Mouse (Mus musculus) forebrain, embryonic 12.5 days (tissue): Measurements from ENCODE around the gene Qser1. TPM values are rescaled to one million over a fixed set of nuclear protein-coding genes. Genes with fewer than 3 reads are reported as not detected.
A peak's percentile ranks its signal among the peaks of the same experiment; 100 is the strongest.

Experiments
- ATAC-seq: fragments of 200-750 bp; cut with Nextera tagmentation; 2 replicates; pipeline ENCODE4 v1.8.0; 2017; ENCODE audit warnings: moderate TSS enrichment; ENCODE audit not compliant: low FRiP score
- H3K27ac ChIP-seq: fragments of 300-500 bp; sonication (generic); 2 replicates; pipeline ENCODE4 v1.5.1; 2016; ENCODE audit warnings: mild to moderate bottlenecking
- H3K27me3 ChIP-seq: fragments of 300-500 bp; sonication (generic); 2 replicates; pipeline ENCODE4 v1.6.1; 2016; ENCODE audit warnings: mild to moderate bottlenecking
- H3K36me3 ChIP-seq: fragments of 300-500 bp; sonication (generic); replicated peaks from 2 replicates; pipeline ENCODE4 v1.6.1; 2016; ENCODE audit warnings: mild to moderate bottlenecking
- H3K4me1 ChIP-seq: fragments of 300-500 bp; sonication (generic); 2 replicates; pipeline ENCODE4 v1.6.1; 2016
- H3K4me2 ChIP-seq: fragments of 300-500 bp; sonication (generic); 2 replicates; pipeline ENCODE4 v1.6.1; 2016; ENCODE audit warnings: mild to moderate bottlenecking, moderate library complexity
- H3K4me3 ChIP-seq: fragments of 300-500 bp; sonication (generic); replicated peaks from 2 replicates; pipeline ENCODE4 v1.5.1; 2016; ENCODE audit warnings: mild to moderate bottlenecking
- H3K9ac ChIP-seq: fragments of 300-500 bp; sonication (generic); 2 replicates; pipeline ENCODE4 v1.6.1; 2016; ENCODE audit warnings: mild to moderate bottlenecking
- H3K9me3 ChIP-seq: fragments of 300-500 bp; sonication (generic); 2 replicates; pipeline ENCODE4 v1.6.1; 2016
- WGBS: fragments of 180-500 bp; shearing (Covaris S2); methylation state at CpG from one replicate; pipeline ENCODE4 v1.1.7; 2016; 5-methylcytosine and 5-hydroxymethylcytosine counted together
- polyA plus RNA-seq: library from polyadenylated mRNA; unstranded; fragments of >200 nt; fragmentation: Nextera tagmentation; extraction: Ambion mirVana; gene quantifications from 2 replicates; pipeline ENCODE4 v1.2.1, GENCODE M21; 2016

Gene Qser1
- polyA plus RNA-seq, 1 experiment from 2014 or later: 15.6 TPM

- Histone ChIP-seq H3K4me2 (peak within 1 kb of the TSS; percentile 99), H3K27me3 (peaks cover 33% of the 10 kb centered on the region), H3K4me1 (peaks cover 19% of the 10 kb centered on the region), H3K9ac (peak within 1 kb of the TSS; percentile 79), H3K4me3 (peak within 1 kb of the TSS; percentile 78), H3K27ac (0 out of 2 replicates have a peak within 1 kb of the TSS, but pooled peaks have one; percentile 31), H3K36me3 (no peaks in the 10 kb centered on the region), H3K9me3 (no peaks in the 10 kb centered on the region)
- WGBS: under 1% methylated on average over 24 of the region's 31 CpGs
- peak; percentile 90 for ATAC-seq
Observed at GRCm38 (mm10) chr2:104742741-104743064, 73.9 kb downstream of the Qser1 start, which contains the start of gene Depdc7. Depdc7 (minus strand) TSS chr2:104742878.

GRCm38 (mm10) chr2:104741896-104742740 is 74.4 kb downstream of the Qser1 start:
- Histone ChIP-seq H3K9me3 (no peaks in the 10 kb centered on the region), H3K4me2 (peak overlapping the region; percentile 99), H3K9ac (peak overlapping the region; percentile 79), H3K4me3 (peak overlapping the region; percentile 78), H3K27me3 (peaks cover 33% of the 10 kb centered on the region), H3K27ac (0 out of 2 replicates have a peak overlapping the region, but pooled peaks have one; percentile 31), H3K4me1 (peaks cover 19% of the 10 kb centered on the region), H3K36me3 (no peaks in the 10 kb centered on the region)
- 4% methylated on average over 46 of the region's 46 CpGs for WGBS
- peak; percentile 47 for ATAC-seq

GRCm38 (mm10) chr2:104741015-104741758 is 75.4 kb downstream of the Qser1 start:
- 16% methylated on average over 7 of the region's 7 CpGs for WGBS
- H3K9me3 ChIP-seq: no peaks in the 10 kb centered on the region
- peak overlapping the region; percentile 99 for H3K4me2 ChIP-seq
- no peaks in the 10 kb centered on the region for H3K36me3 ChIP-seq
- peaks cover 33% of the 10 kb centered on the region for H3K27me3 ChIP-seq
- no peak overlapping the region for H3K9ac ChIP-seq
- 0 out of 2 replicates have a peak, but pooled peaks have one; percentile 25 for ATAC-seq
- H3K4me1 ChIP-seq: peaks cover 19% of the 10 kb centered on the region
- H3K27ac ChIP-seq: no peak overlapping the region
- no peak overlapping the region for H3K4me3 ChIP-seq

GRCm38 (mm10) chr2:104740248-104740949 is 76.2 kb downstream of the Qser1 start:
- peaks cover 19% of the 10 kb centered on the region for H3K4me1 ChIP-seq
- no peak overlapping the region for H3K9ac ChIP-seq
- 0 out of 2 replicates have a peak overlapping the region, but pooled peaks have one; percentile 99 for H3K4me2 ChIP-seq
- H3K4me3 ChIP-seq: no peak overlapping the region
- H3K27ac ChIP-seq: no peak overlapping the region
- ATAC-seq: no peak
- H3K9me3 ChIP-seq: no peaks in the 10 kb centered on the region
- no peaks in the 10 kb centered on the region for H3K36me3 ChIP-seq
- H3K27me3 ChIP-seq: peaks cover 33% of the 10 kb centered on the region
- WGBS: 51% methylated on average over 7 of the region's 7 CpGs

- no peak for ATAC-seq
- Histone ChIP-seq H3K36me3 (no peaks in the 10 kb centered on the region), H3K9me3 (no peaks in the 10 kb centered on the region), H3K27me3 (peaks cover 33% of the 10 kb centered on the region), H3K4me2 (no peak overlapping the region), H3K4me1 (peaks cover 19% of the 10 kb centered on the region), H3K27ac (no peak overlapping the region), H3K9ac (no peak overlapping the region), H3K4me3 (no peak overlapping the region)
- WGBS: 94% methylated on average over 2 of the region's 2 CpGs
Observed at GRCm38 (mm10) chr2:104739691-104740090, 76.9 kb downstream of the Qser1 start.

DNA sequence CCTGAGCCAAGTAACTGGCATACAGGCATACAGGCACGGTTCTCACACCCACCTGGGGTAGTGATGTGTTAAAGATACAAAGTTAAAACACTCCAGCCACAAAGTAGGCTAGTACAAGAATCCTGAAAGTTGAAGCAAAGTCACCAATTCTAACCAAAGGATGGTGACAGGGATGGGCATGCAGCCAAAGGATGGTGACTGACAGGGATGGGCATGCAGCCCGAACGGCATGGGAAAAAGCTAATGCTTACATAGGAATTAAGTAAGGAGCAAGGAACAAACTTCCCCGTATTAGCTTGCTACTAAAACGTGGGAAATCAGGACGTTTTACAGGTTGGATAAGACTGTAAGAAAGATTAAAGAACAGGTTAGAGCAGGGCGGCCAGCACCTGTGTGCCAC is 80.3 kb downstream of the Qser1 start:
- no peak overlapping the region for H3K4me3 ChIP-seq
- no peaks in the 10 kb centered on the region for H3K36me3 ChIP-seq
- no peak overlapping the region for H3K9ac ChIP-seq
- no peak for ATAC-seq
- H3K4me1 ChIP-seq: peaks cover 7% of the 10 kb centered on the region
- WGBS: 75% methylated on average over 7 of the region's 7 CpGs
- no peaks in the 10 kb centered on the region for H3K9me3 ChIP-seq
- no peak overlapping the region for H3K4me2 ChIP-seq
- H3K27ac ChIP-seq: no peak overlapping the region
- H3K27me3 ChIP-seq: peaks cover 13% of the 10 kb centered on the region

DNA sequence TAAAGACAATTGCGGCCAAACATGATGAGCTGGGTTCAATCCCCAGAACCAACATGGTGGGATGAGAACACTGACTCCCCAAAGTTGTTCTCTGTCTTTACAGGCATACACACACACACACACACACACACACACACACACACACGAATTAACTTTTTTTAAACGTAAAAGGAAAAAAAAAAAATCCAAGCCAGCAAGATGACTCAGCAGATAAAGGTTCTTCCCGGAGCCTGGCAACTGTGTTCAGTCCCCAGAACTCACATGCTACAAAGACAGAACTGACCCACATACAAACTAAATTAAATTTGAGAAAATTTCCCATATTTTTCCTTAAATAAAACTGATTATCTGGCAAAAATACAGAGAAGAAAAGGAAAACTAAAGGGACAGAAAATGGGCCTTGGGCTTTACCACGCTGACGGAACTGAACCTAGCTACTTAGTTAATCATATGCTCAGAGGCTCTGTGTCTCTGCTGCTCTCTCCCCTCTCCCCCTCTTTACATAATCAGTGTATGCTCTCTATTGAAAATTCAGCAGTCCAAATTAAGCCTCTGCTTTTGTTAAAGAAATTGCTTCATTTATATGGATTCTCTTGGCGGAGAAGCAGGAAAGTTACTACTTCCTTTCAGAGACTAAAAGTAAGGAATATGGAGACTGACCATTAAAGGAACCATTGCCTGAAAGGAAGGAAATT is 83.9 kb downstream of the Qser1 start:
- Histone ChIP-seq H3K4me2 (no peak overlapping the region), H3K9ac (no peak overlapping the region), H3K9me3 (no peaks in the 10 kb centered on the region), H3K36me3 (no peaks in the 10 kb centered on the region), H3K4me1 (no peaks in the 10 kb centered on the region), H3K4me3 (no peak overlapping the region), H3K27me3 (no peaks in the 10 kb centered on the region), H3K27ac (no peak overlapping the region)
- WGBS: 65% methylated on average over 7 of the region's 7 CpGs
- ATAC-seq: no peak

DNA sequence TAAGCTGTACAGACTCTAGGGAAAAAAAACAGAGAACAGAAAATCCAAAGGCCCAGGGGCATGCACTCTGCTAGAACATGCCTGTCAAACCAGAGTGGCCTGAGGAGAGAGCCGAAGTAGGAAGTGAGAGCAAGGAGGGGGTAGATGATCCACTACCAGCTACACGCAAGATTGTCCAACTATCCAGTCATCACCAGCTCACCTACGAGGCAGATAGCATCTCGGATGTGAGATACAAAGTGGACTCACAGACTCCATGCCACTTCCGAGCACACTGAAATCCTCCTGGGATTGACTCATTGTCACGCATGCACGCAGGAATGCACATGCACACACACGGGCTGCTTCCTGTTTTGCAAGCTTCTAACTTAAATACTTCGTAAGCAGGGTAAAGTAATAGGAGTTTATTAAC is 84.5 kb downstream of the Qser1 start:
- no peaks in the 10 kb centered on the region for H3K36me3 ChIP-seq
- H3K4me3 ChIP-seq: no peak overlapping the region
- no peaks in the 10 kb centered on the region for H3K9me3 ChIP-seq
- no peaks in the 10 kb centered on the region for H3K4me1 ChIP-seq
- no peak overlapping the region for H3K4me2 ChIP-seq
- ATAC-seq: no peak
- H3K27ac ChIP-seq: no peak overlapping the region
- WGBS: 89% methylated on average over 9 of the region's 9 CpGs
- no peaks in the 10 kb centered on the region for H3K27me3 ChIP-seq
- no peak overlapping the region for H3K9ac ChIP-seq

- Histone ChIP-seq H3K27ac (no peak overlapping the region), H3K4me1 (no peaks in the 10 kb centered on the region), H3K36me3 (no peaks in the 10 kb centered on the region), H3K4me3 (no peak overlapping the region), H3K4me2 (no peak overlapping the region), H3K27me3 (no peaks in the 10 kb centered on the region), H3K9me3 (no peaks in the 10 kb centered on the region), H3K9ac (no peak overlapping the region)
- ATAC-seq: no peak
- WGBS: 50% methylated on average over 1 of the region's 1 CpGs
Observed at GRCm38 (mm10) chr2:104727369-104727768, 89.2 kb downstream of the Qser1 start.

DNA sequence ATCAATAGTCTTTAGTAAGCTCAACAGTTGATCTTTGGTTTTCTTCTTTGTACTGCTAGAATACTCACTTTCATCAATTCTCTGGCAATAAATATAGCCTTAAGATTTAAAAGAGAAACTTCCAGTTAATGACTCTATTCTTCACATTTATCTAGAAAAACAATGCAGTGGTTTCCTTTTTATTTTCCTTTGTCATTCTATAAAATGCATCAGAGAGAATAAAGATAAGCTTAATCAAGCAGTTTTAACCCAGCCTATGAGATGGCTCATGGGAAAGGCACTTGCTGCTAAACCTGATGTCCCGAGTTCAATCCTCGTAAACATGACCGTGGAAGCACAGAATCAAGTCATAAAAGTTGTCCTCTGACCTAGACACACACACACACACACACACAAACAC is 94.5 kb downstream of the Qser1 start:
- H3K36me3 ChIP-seq: no peaks in the 10 kb centered on the region
- 85% methylated on average over 3 of the region's 3 CpGs for WGBS
- no peak overlapping the region for H3K4me3 ChIP-seq
- H3K27me3 ChIP-seq: no peaks in the 10 kb centered on the region
- no peak for ATAC-seq
- H3K27ac ChIP-seq: no peak overlapping the region
- H3K9ac ChIP-seq: no peak overlapping the region
- no peaks in the 10 kb centered on the region for H3K9me3 ChIP-seq
- H3K4me1 ChIP-seq: no peaks in the 10 kb centered on the region
- no peak overlapping the region for H3K4me2 ChIP-seq

- no peak for ATAC-seq
- Histone ChIP-seq H3K4me3 (no peak overlapping the region), H3K9me3 (no peaks in the 10 kb centered on the region), H3K4me2 (no peak overlapping the region), H3K4me1 (peaks cover 1% of the 10 kb centered on the region), H3K27me3 (peaks cover 5% of the 10 kb centered on the region; the same call in 1 of the 2 replicates), H3K36me3 (no peaks in the 10 kb centered on the region), H3K27ac (no peak overlapping the region), H3K9ac (no peak overlapping the region)
- 85% methylated on average over 4 of the region's 4 CpGs for WGBS
Observed at GRCm38 (mm10) chr2:104717827-104718226, 98.7 kb downstream of the Qser1 start.
